Mouse (Mus musculus) lung, postnatal 0 days (tissue): ENCODE results near the gene Neurod2. TPM values are rescaled to one million over a fixed set of nuclear protein-coding genes. Genes with fewer than 3 reads are reported as not detected.
A peak's percentile ranks its signal among the peaks of the same experiment; 100 is the strongest.

Experiments used
- ATAC-seq: fragments of 200-750 bp; cut with Nextera tagmentation; 2 replicates; pipeline ENCODE4 v1.8.0; 2017; ENCODE audit warnings: moderate library complexity
- DNase-seq: peaks from one replicate; pipeline ENCODE4 v3.0.0-alpha.2; 2016; ENCODE audit warnings: low spot score
- H3K27ac ChIP-seq: fragments of 300-500 bp; sonication (generic); 2 replicates; pipeline ENCODE4 v1.5.1; 2014; ENCODE audit warnings: antibody characterized with exemption, mild to moderate bottlenecking, low read length, mixed read lengths
- H3K27me3 ChIP-seq: fragments of 300-500 bp; sonication (generic); replicated peaks from 2 replicates; pipeline ENCODE4 v1.6.1; 2014; ENCODE audit warnings: low read length, mixed read lengths; ENCODE audit not compliant: insufficient read depth
- H3K36me3 ChIP-seq: fragments of 300-500 bp; sonication (generic); 2 replicates; pipeline ENCODE4 v1.6.1; 2014; ENCODE audit warnings: low read length, mixed read lengths; ENCODE audit not compliant: insufficient read depth
- H3K4me1 ChIP-seq: fragments of 300-500 bp; sonication (generic); 2 replicates; pipeline ENCODE4 v1.6.1; 2014; ENCODE audit warnings: antibody characterized with exemption, low read depth, low read length, mixed read lengths; ENCODE audit not compliant: insufficient read depth
- H3K4me2 ChIP-seq: fragments of 300-500 bp; sonication (generic); replicated peaks from 2 replicates; pipeline ENCODE4 v1.6.1; 2014; ENCODE audit warnings: low read depth, mild to moderate bottlenecking, low read length, moderate library complexity, mixed read lengths
- H3K4me3 ChIP-seq: fragments of 300-500 bp; sonication (generic); 2 replicates; pipeline ENCODE4 v1.5.1; 2014; ENCODE audit warnings: low read depth, low read length
- H3K9ac ChIP-seq: fragments of 300-500 bp; sonication (generic); replicated peaks from 2 replicates; pipeline ENCODE4 v1.6.1; 2014; ENCODE audit warnings: low read depth, mild to moderate bottlenecking
- H3K9me3 ChIP-seq: fragments of 300-500 bp; sonication (generic); 2 replicates; pipeline ENCODE4 v1.6.1; 2016; ENCODE audit warnings: low read length, mixed read lengths
- CTCF ChIP-seq: IDR thresholded peaks from 2 replicates; pipeline ENCODE4 v1.5.1; 2016; ENCODE audit warnings: antibody characterized with exemption, mild to moderate bottlenecking
- EP300 ChIP-seq: IDR thresholded peaks from 2 replicates; pipeline ENCODE4 v1.6.1; 2016; ENCODE audit warnings: antibody characterized with exemption, mild to moderate bottlenecking, control low read depth
- WGBS: fragments of 180-500 bp; shearing (Covaris S2); extraction: QIAGEN DNeasy Blood & Tissue Kit; methylation state at CpG from one replicate; pipeline ENCODE4 v1.1.7; 2014; 5-methylcytosine and 5-hydroxymethylcytosine counted together
- polyA plus RNA-seq: library from polyadenylated mRNA; unstranded; fragments of >200 nt; fragmentation: Nextera tagmentation; extraction: Ambion mirVana; gene quantifications from 2 replicates; pipeline ENCODE4 v1.2.1, GENCODE M21; 2015

Neurod2 gene
- polyA plus RNA-seq, 1 experiment from 2014 or later = not detected

DNA sequence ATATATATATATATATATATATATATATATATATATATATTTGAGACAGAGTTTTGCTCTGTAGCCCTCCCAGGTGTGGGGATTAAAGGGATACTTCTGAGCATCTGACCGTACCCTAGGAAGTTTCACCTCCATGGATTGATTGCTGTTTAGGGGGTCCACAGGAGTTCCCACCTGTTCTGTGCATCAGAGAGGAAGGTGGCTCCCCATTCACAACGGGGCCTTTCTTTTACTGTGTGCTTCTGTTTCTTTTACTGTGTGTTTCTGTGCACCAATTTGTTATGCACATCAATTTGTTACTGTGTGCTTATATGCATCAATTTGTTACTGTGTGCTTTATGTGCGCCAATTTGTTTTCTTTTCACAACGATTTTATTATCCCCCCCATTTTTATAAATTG, 11.7 kb upstream of the Neurod2 start:
- peaks cover 40% of the 10 kb centered on the region for H3K27me3 ChIP-seq

DNA sequence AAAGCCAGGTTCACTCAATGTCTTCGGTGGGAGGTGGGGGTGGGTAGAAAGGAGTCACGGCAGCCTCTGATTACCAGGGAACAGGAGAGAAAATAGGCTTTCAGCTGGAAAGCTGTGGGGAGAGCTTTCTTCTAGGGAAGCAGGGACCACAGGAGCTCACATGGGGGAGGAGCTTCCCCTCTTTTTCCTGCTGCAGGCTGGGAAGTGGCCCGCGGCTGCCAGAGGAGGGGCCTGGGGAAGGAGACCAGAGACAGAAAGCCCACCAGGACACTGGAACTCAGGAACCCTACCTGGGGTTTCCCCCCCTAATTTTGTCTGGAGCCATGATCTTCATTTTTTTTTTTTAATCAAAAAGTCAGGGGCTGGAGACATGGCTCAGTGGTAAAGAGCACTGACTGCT, 11.1 kb upstream of the Neurod2 start:
- H3K4me2 ChIP-seq = no peak overlapping the region
- DNase-seq (no peak), ATAC-seq (no peak)
- 12% methylated on average over 2 of the region's 4 CpGs for WGBS
- no peak overlapping the region for H3K4me3 ChIP-seq
- TF ChIP-seq EP300 (no peak), CTCF (no peak)
- H3K36me3 ChIP-seq = no peaks in the 10 kb centered on the region
- H3K9ac ChIP-seq = no peak overlapping the region
- H3K4me1 ChIP-seq = peaks cover 6% of the 10 kb centered on the region; the same call in 1 of the 2 replicates
- no peak overlapping the region for H3K27ac ChIP-seq
- no peaks in the 10 kb centered on the region for H3K9me3 ChIP-seq
- peaks cover 45% of the 10 kb centered on the region for H3K27me3 ChIP-seq

More for the DNA sequence above, 11.7 kb upstream of the Neurod2 start:
- Histone ChIP-seq H3K27ac (no peak overlapping the region), H3K9me3 (no peaks in the 10 kb centered on the region), H3K4me2 (no peak overlapping the region), H3K36me3 (no peaks in the 10 kb centered on the region), H3K4me3 (no peak overlapping the region), H3K9ac (no peak overlapping the region), H3K4me1 (peaks cover 6% of the 10 kb centered on the region; the same call in 1 of the 2 replicates)
- DNase-seq = no peak
- 61% methylated on average over 4 of the region's 4 CpGs for WGBS
- no peak for TF ChIP-seq CTCF
- TF ChIP-seq EP300 = no peak
- ATAC-seq = no peak

DNA sequence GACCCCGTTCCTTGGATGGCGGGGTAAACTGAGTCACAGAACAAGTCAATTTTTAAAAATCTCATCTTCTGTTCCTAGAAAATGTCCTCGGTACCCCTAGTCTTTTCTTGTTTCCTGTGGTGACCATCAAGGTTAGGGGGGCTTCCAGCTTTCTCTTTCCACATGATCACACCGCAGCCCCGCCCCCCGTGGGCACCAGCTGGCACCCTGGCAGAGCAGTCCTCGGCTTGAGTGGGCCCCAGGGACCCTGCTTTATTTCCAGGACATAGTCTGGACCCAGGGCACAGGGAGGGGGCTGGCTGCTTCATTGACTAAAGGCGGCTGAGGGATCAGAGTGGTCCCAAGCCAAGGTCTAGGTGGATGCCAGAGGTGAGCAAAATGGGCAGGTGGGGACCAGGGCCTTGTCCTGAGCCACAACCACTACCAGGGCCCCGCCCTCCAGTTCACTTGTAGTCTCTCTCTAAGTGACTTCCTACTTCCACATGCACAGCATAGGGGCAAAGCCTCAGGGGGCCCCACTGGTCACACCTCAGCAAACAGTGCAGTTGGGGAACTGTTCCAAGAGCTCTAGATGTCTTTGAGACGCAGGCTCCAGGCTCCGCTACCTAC, 10.3 kb upstream of the Neurod2 start:
- TF ChIP-seq EP300 = no peak
- no peak for TF ChIP-seq CTCF
- no peak overlapping the region for H3K9ac ChIP-seq
- peak overlapping the region; percentile 50; the same call in 1 of the 2 replicates for H3K4me3 ChIP-seq
- H3K9me3 ChIP-seq = no peaks in the 10 kb centered on the region
- no peak for ATAC-seq
- H3K4me1 ChIP-seq = peaks cover 6% of the 10 kb centered on the region; the same call in 1 of the 2 replicates
- peak overlapping the region; percentile 97; the same call in 1 of the 2 replicates for H3K4me2 ChIP-seq
- H3K27ac ChIP-seq = no peak overlapping the region
- H3K27me3 ChIP-seq = peaks cover 54% of the 10 kb centered on the region
- H3K36me3 ChIP-seq = no peaks in the 10 kb centered on the region
- 22% methylated on average over 11 of the region's 11 CpGs for WGBS
- no peak for DNase-seq

DNA sequence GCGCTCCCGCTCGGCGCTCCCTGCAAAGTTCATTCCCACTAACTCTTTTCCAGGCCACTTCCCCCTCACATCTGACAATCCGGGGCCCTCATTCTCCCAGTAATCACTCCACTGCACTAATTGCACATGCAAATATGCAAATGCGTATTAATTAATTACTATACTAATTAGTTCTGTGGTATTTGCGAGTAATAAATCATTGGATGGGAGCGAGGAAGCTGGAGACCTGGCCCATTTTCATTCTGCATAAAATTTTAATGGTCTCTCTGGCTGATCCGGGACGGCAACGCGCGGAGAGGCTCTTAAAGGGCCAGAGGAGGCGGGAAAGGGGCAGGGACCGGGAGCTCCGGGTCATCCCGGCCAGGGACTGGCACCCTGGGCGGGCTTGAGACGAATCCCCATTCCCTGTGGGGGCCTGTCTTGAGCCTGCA, 9.6 kb upstream of the Neurod2 start:
- 1% methylated on average over 19 of the region's 19 CpGs for WGBS
- ATAC-seq = no peak
- H3K4me2 ChIP-seq = peak overlapping the region; percentile 97
- TF ChIP-seq EP300 (no peak), CTCF (no peak)
- peaks cover 61% of the 10 kb centered on the region for H3K27me3 ChIP-seq
- no peaks in the 10 kb centered on the region for H3K9me3 ChIP-seq
- H3K27ac ChIP-seq = no peak overlapping the region
- DNase-seq = no peak
- peaks cover 6% of the 10 kb centered on the region; the same call in 1 of the 2 replicates for H3K4me1 ChIP-seq
- no peak overlapping the region for H3K9ac ChIP-seq
- no peaks in the 10 kb centered on the region for H3K36me3 ChIP-seq
- peak overlapping the region; percentile 50 for H3K4me3 ChIP-seq

DNA sequence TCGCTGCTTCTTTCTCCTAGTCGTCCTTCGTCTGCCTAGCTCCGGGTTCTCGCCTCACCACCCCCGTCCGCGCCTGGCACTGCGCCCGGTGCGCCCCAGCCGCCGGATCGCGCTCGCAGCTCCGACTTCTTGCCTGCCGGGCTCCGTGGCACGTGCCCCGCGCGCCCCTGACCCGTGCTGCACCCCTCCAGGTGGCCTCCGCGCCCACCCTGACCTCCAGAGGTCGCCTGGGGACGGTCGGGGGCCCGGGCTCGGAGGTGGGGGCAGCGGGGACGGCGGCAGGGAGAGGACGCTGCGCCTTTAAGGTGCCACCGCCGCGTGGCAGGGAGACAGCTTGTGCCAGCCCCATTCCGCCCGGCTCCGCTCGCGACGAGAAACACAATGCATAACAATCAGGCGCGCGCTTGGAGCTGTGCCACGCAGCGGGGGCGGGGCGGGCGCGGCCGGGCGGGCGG, 9.1 kb upstream of the Neurod2 start:
- Histone ChIP-seq H3K4me2 (peak overlapping the region; percentile 97), H3K36me3 (no peaks in the 10 kb centered on the region), H3K27me3 (peaks cover 66% of the 10 kb centered on the region), H3K27ac (no peak overlapping the region), H3K4me1 (peaks cover 6% of the 10 kb centered on the region; the same call in 1 of the 2 replicates), H3K9ac (no peak overlapping the region), H3K4me3 (peak overlapping the region; percentile 50), H3K9me3 (no peaks in the 10 kb centered on the region)
- WGBS = 5% methylated on average over 32 of the region's 57 CpGs
- TF ChIP-seq EP300 (no peak), CTCF (no peak)
- peak; percentile 43 for DNase-seq
- ATAC-seq = no peak

DNA sequence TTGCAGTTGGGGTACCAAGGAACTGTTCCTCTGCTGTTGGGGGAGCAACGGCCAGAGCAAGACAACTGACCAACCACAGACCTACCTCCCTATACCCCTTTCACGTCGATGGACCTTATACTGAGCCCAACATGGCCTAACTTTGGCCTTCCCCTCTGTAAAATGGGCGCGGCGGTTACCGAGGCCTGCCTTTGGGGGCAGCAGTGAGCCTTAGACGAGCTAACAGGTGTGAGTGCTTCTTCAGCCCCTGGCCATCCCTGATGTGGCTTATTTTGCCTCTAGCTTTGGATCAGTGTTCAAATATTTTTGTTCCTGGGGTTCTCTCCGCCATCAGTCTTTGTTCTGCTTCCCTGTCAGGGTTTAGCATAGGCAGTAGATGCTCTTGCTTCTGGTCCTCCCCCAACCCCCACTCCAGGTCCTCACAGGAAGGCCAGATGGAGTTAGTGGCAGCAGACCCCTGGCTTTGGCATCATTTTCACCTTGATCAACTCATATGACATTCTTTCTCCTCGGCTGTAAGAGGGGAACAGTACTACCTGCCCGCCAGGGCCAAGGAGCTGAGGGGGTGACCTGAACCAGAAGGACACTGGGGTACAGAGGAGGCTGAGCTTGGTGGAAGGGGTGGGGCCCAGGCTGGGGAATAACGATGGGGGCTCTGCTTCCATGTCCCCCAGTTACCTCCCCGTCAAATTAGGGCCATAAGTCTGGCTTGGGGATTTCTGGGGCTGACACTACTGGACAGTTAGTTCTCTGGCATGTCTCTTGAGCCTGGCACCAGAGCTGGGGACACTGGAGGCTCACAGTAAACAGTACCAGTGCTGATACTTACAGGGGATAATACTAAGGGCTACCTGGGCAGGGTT, 7.0 kb upstream of the Neurod2 start:
- no peak for DNase-seq
- no peaks in the 10 kb centered on the region for H3K9me3 ChIP-seq
- no peak overlapping the region for H3K9ac ChIP-seq
- 18% methylated on average over 13 of the region's 13 CpGs for WGBS
- H3K4me1 ChIP-seq = peaks cover 6% of the 10 kb centered on the region; the same call in 1 of the 2 replicates
- H3K27ac ChIP-seq = no peak overlapping the region
- ATAC-seq = no peak
- H3K4me2 ChIP-seq = no peak overlapping the region
- H3K4me3 ChIP-seq = no peak overlapping the region
- no peaks in the 10 kb centered on the region for H3K36me3 ChIP-seq
- H3K27me3 ChIP-seq = peaks cover 74% of the 10 kb centered on the region
- TF ChIP-seq EP300 (no peak), CTCF (peak; percentile 49)
